Mouse (Mus musculus): ENCODE measurements around the gene Srp72.
"Not testable (repeated sequence)": the region's sequence is repeated elsewhere in the genome, so short reads cannot be mapped to it uniquely, and the experiment has no call there.

Gene Srp72

DNA sequence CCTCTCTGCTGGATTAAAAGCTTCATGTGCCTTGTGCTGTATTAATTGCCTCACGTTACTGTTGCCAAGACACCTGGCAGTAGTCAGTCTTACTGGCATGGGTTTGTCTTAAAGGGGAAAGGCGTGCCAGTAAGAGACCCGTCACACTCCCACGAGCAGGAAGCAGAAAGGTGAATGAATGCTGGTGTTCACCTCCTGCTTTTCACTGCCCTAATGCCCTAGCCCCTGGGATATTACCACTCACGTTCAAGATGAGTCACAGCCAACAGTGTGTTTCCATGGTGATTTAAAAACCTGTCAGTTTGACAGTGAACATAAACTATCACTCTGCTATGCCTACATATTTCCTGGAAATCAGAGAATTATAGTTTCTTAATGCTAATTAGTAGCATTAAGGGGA lies 5.2 kb upstream of the Srp72 start:
- no peak for DNase-seq

DNA sequence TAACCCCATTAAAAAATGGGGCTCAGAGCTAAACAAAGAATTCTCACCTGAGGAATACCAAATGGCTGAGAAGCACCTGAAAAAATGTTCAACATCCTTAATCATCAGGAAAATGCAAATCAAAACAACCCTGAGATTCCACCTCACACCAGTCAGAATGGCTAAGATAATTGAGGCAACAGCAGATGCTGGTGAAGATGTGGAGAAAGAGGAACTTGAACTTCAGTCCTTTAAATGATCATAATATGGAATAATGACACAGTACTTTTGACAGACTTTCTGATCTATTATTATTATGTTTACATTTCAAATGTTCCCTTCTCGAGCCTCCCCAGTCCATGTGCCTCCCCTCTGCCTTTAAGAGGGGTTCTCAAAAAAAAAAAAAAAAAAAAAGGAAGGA lies 3.4 kb upstream of the Srp72 start:
- not testable (repeated sequence) for DNase-seq

DNA sequence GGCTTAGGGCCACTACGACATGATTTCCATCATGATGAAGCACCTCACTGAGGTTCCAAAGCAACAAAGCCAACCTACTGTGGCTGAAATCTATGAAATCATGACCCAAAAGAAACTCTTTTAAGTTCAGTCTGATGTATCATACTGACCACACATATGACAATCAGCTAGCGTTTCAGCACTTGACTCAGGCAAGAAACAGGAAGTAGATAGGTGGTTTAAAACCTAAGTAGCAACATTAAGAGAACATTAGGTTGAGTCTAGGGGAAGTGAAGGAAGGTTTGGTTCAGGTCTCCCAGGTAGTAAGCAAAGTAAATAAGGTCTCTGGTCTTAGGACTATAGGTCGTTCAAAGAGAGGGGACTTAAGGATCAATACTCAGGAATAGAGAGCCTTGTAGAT lies 995 bp upstream of the Srp72 start:
- no peak for DNase-seq

DNA sequence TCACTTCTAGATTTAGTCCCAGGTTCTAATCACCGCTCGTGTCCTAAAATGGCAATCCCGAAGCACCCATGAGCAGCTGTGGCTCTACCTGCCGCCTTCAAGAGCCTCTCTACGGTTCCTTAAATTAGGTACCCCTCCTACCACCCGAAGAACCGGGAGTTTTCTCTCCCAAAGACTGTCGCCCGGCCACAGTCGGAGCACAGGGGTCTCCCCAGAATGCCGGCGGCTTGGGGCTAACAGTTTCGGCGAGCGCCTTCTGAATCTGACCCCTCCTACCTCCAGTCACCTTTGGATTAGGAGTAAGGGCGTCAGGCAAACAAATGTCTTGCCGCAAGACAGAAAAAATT lies 303 bp upstream of the Srp72 start:
- DNase-seq, result no peak

DNA sequence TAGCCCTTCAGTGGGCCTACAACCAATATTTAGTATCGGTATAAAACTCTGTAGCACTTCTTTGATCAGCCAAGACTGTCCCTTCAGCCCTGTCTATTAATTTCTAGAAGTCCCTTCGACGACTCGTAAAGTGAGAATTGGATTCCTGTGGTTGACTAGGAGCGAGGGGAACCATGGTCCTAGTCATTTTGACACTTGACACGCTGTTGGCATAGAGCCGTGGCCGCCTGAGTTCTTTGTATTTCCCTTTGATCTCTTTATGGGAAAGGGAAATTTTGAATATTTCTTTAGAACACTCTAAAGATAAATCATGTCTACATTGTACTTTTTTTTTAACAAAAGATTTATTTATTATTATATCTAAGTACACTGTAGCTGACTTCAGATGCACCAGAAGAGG lies 1.3 kb downstream of the Srp72 start:
- DNase-seq, result no peak

DNA sequence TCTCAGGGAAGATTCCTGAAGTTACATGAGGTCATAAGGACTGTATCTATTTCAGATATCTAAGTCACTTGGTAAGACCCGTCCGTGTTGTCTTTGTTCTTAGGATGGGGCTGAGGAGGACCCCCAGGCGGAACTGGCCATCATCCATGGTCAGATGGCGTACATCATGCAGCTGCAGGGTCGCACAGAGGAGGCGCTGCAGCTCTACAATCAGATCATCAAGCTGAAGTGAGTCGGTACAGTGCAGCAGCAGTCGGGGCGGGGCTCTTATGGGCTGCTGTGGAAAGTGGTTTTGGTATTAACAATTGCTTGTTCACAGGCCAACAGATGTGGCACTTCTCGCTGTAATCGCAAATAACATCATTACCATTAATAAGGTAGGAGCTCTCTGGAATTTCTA lies 9.5 kb downstream of the Srp72 start:
- DNase-seq, result no peak

DNA sequence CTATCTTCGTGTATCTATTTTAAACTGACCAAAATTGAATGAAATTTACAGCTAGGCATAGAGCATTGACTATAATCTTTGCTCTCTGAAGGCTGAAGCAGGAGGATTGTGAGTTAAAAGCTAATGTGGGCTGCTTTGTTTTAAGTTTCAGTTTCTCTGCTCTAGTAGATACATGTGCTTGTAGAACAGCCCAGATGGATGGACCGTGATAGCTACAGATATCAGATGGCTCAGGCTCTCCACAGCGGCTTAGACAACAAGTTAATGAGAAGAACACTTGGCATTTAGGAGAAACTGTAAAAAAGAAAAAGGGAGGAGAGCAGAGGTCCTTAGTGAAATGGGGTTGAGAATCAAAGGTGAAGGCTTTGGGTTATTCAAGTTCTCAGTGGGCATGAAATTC lies 16.3 kb downstream of the Srp72 start:
- DNase-seq, result no peak

DNA sequence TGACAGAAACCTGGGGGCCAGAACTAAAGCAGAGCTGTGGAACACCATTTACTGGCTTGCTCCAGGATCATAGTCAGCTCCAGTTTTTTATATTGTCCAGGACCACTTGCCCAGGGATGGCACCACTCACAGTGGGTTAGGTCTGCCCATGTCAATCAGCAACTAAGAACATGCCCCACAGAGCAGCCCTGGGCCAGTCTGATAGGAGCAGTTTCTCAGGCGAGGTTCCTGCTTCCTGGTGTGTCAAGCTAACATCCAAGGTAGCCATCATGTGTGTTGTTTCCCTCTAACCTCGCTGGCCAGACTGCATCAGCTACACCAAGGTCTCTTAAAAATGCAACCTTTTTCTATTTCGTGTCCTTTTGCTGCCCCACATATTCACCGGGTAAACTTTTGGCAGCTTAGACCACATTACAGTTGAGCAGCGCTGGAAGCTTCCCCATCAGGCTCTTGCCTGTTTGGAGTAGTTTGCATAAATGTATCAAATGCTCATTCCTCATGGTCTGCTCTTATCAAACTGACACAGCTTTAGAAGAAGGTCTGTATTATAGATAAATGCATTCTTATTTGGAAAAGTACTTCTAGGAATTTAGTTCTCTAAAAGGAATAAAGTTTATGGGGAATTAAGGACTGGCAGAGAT lies 18.8 kb downstream of the Srp72 start:
- DNase-seq, result no peak

DNA sequence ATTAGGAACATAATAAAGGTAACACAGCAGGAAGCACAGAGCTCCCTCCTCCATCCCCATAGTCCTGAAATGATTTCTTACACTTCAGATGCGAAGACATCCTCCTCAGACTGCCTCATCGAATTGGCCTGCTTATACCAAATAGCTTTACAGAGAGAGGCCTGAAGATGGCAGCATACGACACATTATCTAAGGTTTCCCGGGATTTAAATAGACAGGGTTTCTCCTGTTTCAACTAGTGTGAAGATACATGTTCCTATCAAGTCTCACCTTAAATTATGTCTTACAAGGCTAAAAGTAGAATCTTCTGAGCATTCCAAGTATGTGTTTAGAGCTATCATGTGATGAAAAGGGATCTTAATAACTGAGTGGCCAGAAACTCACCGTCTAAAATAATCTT lies 23.9 kb downstream of the Srp72 start:
- no peak for DNase-seq

DNA sequence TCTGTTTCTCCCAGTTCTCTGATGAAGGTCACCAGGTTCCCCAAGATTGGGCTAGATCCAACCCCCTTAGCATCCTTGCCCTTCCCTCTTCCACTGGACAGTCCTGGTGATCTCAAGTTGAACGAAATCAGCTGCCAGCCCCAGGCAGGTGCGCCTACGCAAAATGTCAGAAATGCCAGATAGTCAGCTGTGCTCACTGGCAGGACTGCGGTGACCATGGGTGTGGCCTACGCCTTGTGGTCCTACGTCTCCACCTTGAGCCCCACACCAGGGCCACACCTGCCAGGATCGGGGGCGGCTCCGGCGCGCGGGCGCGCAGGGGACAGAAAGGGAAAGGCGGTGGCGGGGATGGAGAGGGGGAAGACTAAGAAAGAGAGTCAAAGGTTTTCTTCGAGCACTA lies 26.7 kb downstream of the Srp72 start:
- DNase-seq, result no peak

DNA sequence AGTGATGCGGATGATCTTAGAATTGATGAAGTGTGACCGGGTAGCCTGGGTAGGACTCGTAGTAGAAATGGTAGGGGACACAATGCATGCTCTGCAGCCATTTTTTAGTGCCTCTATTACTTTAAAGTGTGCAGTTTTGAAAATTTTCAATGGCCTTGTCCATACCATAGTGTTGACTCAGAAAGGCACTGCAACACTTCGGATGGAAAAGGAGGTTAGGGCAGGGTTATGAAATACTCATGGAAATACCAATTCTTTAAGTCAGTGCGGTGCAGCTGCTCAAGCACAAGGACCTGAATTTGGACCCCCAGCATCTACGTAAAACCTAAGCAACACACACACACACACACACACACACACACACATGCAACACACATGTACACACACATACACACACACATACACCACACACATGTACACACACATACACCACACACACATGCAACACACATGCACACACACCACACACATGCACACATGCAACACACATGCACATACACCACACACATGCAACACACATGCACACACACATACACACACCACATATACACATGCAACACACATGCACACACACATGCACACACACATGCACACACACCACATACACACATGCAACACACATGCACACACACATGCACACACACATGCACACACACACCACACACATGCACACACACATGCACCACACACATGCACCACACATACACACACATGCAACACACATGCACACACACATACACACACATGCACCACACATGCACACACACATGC lies 29.8 kb downstream of the Srp72 start, which contains the start of gene Arl9:
Gene Arl9, plus strand, starts transcription at position 5 of the 771 bp plus-strand sequence.
- no peak for DNase-seq

DNA sequence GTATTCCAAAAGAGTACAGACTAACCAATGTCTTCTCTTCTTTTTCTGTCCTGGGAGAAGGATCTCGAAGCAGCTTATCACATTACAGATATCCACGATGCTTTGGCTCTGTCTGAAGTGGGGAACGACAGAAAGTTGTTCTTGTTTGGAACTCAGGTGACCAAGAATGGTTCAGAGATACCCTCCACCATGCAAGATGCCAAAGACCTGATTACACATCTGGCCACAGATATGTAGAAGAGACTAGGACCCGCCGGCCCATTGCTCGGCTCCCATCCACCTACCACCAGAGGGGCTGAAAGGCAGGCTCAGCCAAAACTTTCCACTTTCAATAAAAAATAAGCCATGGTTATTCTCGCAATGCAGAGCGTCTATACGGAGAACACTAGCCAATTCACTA lies 35.9 kb downstream of the Srp72 start:
- no peak for DNase-seq

DNA sequence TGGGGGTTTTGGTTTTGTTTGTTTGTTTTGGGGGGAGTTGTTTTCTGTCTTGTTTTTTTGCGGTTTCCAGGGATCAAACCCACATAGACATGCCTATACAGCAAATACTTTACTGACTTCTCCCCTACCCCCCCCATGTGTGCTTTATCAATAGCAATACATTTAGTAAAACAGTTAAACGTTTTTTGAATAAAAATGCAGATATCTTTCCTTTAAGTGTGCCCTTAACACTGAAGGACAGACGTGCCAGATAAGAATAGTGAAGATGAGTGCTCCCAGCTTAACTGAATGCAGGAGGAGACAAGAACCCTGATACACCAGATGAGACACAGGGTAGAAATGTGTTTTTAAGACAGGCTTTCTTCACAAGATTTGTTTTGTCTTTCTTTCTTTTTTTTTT lies 36.6 kb downstream of the Srp72 start:
- no peak for DNase-seq

DNA sequence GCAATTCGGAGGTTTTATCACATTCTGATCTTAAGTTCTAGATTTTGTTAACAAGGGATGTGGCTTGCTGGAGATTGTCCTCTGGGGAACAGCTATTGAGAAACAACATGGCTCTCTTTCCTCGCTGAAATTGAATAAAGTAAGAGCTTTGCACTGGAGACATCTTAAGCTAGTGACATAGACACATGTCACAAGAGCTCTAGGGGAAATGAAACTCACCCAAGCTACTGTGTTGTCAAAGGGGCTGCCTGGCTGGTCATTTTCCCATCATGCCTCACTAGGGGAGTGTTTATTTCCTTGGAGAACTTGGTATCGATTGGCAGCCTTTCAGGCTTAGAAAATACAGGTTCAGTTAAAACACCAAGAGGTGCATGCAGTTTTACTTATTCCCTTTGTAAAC lies 38.7 kb downstream of the Srp72 start:
- DNase-seq, result no peak

DNA sequence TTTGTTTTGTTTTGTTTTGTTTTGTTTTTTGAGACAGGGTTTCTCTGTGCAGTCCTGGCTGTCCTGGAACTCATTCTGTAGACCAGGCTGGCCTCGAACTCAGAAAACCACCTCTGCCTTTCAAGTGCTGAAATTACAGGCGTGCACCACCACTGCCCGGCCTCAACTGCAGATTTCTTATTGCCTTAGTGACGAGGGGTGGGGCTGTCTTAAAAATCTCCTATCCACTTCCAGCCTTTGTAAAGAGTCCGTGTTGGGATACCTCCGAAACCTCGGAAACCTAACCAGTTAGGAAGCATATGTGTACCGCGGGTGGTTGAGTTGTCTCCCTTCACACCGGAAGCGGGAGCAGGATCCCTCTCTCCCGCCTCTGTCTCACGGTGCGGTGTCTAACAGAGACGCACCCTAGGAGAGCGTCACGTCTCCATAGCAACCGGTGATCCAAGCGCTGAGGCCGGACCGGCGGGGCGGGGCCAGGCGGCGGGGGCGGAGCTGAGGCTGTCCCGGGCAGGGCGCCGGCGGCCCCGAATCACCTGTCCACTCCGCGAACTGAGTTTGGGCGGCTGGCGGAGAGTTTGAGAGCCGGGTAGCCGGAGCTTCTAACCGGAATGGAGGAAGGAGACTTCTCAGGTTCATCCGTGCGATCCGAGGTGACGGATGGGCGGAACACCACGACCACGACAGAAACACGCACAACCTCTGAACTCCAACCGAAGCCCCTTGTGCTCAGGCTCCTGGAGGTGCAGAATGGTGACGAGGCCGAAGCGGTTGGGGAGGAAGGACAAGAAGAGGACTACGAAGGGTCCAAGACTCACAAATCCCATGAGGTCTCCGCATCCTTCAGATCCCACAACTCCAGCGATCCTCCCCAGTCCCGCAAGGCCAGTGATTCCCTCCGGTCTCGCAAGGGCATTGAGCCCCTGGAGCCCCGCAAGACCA lies 41.3 kb downstream of the Srp72 start, which contains the start of gene Thegl:
Gene Thegl, plus strand, starts transcription at position 480 of the 939 bp plus-strand sequence.
- peak; percentile 63 to 67 for DNase-seq

DNA sequence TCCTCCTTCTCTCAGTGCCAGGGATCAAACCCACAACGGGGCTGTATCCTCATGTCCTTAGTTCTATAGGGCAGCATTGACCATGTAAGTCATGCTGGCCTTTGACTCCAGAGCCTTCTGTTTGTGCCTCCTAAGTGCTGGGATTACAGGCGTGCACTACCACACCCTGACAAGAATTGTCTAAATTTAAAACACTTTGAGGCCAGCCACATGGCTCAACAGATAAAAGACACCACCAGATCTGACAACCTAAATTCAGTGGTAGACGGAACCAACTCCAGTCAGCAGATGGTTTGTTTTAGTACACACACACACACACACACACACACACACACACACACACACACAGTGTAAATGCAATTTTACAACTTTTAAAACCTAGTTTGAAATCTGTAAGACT lies 53.6 kb downstream of the Srp72 start:
- no peak for DNase-seq

DNA sequence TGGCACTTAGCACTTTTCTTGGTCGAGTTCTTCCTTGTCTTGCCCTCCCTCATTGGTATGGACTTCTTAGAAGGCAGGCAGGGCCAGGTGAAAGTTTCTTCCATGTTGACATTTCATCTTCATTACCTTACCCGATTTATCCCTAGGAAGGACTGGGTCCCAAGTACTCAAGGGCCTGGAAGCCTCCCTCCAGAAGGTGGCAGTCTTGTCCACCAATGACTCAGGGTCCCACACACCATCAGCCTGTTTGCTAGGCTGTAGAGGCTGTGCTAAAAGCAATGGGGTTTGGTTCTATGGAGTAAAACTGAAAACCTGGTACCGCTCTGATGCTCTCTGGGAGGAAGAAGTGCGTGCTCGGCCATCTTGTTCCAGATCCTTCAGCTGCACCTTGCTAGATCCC lies 55.3 kb downstream of the Srp72 start:
- no peak for DNase-seq

DNA sequence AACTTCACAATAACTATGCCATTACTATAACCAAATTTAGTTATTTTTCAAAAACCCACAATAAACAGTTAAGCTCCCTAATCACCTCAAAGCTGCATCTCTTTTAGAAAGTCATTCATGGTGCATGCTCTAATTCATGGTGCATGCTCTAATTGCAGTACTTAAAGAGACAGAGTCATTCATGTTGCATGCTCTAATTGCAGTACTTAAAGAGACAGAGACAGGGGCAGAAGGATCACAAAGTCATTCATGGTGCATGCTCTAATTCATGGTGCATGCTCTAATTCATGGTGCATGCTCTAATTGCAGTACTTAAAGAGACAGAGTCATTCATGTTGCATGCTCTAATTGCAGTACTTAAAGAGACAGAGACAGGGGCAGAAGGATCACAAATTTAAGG lies 60.6 kb downstream of the Srp72 start:
- DNase-seq, result not testable (repeated sequence)

DNA sequence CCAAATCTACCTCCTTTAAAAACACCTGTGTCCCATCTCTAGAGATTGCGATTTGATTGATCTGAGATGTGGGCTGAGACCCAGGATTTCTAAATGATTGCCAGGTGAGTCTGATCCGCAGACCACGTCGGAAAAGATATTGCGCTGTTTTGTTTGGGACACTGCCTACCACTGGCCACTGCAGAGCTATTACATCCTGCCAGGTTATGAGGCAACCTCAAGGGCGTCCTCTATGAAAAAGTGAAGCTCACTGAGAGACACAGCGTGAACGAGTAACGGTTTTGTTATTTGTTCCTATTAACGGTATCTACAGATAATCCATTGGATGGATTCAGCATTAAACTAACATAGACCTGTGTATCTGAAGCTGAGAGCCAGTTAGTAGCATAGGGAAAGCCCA lies 64.0 kb downstream of the Srp72 start:
- no peak for DNase-seq

DNA sequence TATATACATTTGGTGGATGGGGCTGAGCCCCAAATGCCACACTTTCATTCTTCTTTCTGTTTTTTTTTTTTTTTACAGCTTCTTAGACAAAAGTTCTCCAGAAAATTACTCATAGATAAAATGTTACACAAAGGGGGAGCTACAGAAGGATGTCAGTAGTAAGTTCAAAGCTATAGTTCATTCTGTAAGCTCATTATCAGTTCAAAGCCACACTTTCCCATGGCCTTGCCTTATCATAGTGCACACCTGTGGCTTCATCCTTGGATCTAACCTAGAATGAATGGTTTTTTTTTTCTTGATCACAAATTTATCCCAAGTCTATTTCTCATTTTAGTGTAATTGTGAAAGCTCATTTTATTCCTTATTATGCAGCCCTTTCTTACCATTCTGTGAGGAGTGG lies 64.9 kb downstream of the Srp72 start:
- DNase-seq, result no peak

DNA sequence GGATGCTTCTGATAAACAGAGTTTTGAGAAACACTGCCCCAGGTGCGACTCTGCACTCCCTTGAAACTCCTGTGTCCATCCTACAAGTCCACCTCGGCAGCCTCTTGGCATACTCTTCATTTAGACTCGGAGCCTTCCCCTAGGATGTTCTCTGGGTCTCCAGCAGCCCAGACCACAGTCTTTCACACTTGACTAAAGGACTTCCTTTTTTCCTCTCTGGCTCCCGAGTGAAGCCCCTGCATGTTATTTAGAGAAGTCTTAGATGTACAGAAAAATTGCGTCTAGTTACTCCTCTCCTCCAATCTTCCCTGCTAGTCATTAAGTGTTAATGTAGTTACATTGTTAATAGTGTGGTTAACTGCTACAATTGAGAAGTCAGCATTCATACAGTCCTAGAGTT lies 69.9 kb downstream of the Srp72 start:
- no peak for DNase-seq

Measured in cerebellum, postnatal 36 days (tissue).